Comparison of ENCODE assay signal across 34 mouse cellular contexts in the genomic region with DNA sequence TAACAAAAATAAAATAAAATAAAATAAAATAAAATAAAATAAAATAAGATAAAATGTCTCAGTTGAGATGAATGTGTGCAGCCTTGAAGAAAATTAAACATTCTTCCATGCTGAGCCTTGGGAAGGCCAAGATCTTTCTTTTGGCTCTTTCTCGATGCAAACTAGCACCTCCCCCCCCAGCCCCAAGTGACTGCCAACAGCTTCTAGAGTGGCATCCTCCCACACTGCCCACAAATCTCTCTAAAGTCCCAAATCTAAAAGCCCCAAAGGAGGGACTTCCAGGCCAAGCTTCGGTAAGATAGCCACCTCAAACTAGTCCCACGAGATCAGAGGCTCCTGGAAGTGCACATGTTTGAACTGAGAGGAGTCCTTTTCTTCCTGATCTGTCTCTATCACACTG. TPM values are rescaled to one million over a fixed set of nuclear protein-coding genes. Genes with fewer than 3 reads are reported as not detected.
"Had no signal": no experiment of that assay in that cellular context is flagged by ENCODE, and none has a peak within 500 bp of the region (broad histone marks: within the 10 kb centered on the region; RNA-seq: fewer than 3 reads in every experiment).

No protein-coding gene starts in this region.

- H3K4me3 ChIP-seq: heart, embryonic 13.5 days; heart, embryonic 15.5 days; hindbrain, embryonic 10.5 days; hindbrain, embryonic 12.5 days; layer of hippocampus, adult 2 months; limb, embryonic 10.5 days; limb, embryonic 12.5 days; liver, embryonic 13.5 days; liver, embryonic 15.5 days had no signal

- ATAC-seq: hindbrain, embryonic 16.5 days; inflammation-experienced regulatory T-cells, adult 6 months; liver, postnatal 0 days had no signal

- H3K4me1 ChIP-seq: heart, embryonic 13.5 days; heart, embryonic 15.5 days; hindbrain, embryonic 10.5 days; hindbrain, embryonic 12.5 days; limb, embryonic 12.5 days; liver, embryonic 13.5 days; liver, embryonic 15.5 days had no signal

- H3K27me3 ChIP-seq: heart, embryonic 13.5 days; heart, embryonic 15.5 days; hindbrain, embryonic 12.5 days; limb, embryonic 12.5 days; liver, embryonic 13.5 days; liver, embryonic 15.5 days had no signal

- H3K27ac ChIP-seq: heart, embryonic 13.5 days; heart, embryonic 15.5 days; hindbrain, embryonic 10.5 days; hindbrain, embryonic 12.5 days; hindbrain, embryonic 14.5 days; layer of hippocampus, adult 2 months; limb, embryonic 10.5 days; limb, embryonic 12.5 days; liver, embryonic 13.5 days; liver, embryonic 15.5 days had no signal

- H3K36me3 ChIP-seq: heart, embryonic 13.5 days; heart, embryonic 15.5 days; hindbrain, embryonic 10.5 days; hindbrain, embryonic 12.5 days; limb, embryonic 10.5 days; limb, embryonic 12.5 days; liver, embryonic 13.5 days; liver, embryonic 15.5 days had no signal

- DNase-seq: gastrocnemius, postnatal 14 days; gastrocnemius, postnatal 36 days; heart, adult 18-20 months; heart, postnatal 4 days; kidney, adult 18-20 months; kidney, adult 8-10 months; kidney, postnatal 10 days; kidney, postnatal 25 days; kidney, postnatal 4 days; liver; liver, embryonic 13.5 days; liver, postnatal 0 days had no signal

- H3K9ac ChIP-seq: heart, embryonic 13.5 days; heart, embryonic 15.5 days; hindbrain, embryonic 12.5 days; hindbrain, embryonic 14.5 days; limb, embryonic 12.5 days; liver, embryonic 13.5 days; liver, embryonic 15.5 days; liver, postnatal 0 days had no signal

- H3K9me3 ChIP-seq: heart, embryonic 13.5 days; heart, embryonic 15.5 days; hindbrain, embryonic 10.5 days; hindbrain, embryonic 12.5 days; limb, embryonic 10.5 days; limb, embryonic 12.5 days; liver, embryonic 13.5 days; liver, embryonic 15.5 days had no signal

- H3K4me2 ChIP-seq: heart, embryonic 11.5 days; heart, embryonic 13.5 days; heart, embryonic 15.5 days; hindbrain, embryonic 12.5 days; hindbrain, embryonic 14.5 days; limb, embryonic 12.5 days; liver, embryonic 11.5 days; liver, embryonic 13.5 days; liver, embryonic 15.5 days had no signal

RNA-seq across cellular contexts. Expression of a gene that starts 5.7 kb away (rescaled TPM):
- total RNA-seq: gastrocnemius, adult 18-20 months; gastrocnemius, adult 8-10 months; gastrocnemius, postnatal 14 days; gastrocnemius, postnatal 36 days; heart, adult 18-20 months; layer of hippocampus, adult 2 months; layer of hippocampus, postnatal 10 days; layer of hippocampus, postnatal 25 days; left cerebral cortex, postnatal 14 days had no signal
- polyA plus RNA-seq: frontal cortex, adult 2 months; gonadal fat pad, adult 2 months; heart, embryonic 11.5 days; heart, embryonic 13.5 days; hindbrain, embryonic 10.5 days; hindbrain, embryonic 12.5 days; hindbrain, embryonic 14.5 days; hindbrain, embryonic 16.5 days; kidney, embryonic 14.5 days; kidney, embryonic 16.5 days; limb, embryonic 10.5 days; limb, embryonic 12.5 days; liver, embryonic 13.5 days; liver, embryonic 15.5 days; liver, postnatal 0 days had no signal
